28 mouse cellular contexts compared by ENCODE assay signal in genomic region chr7:136120930-136121329, GRCm38 (mm10).
DNase-seq lines count a peak whose midpoint lies in the region; ATAC-seq and TF ChIP-seq lines count a peak whose summit lies in the region.
"Had no signal": no experiment of that assay in that cellular context is flagged by ENCODE, and none has a peak within 500 bp of the region (broad histone marks: within the 10 kb centered on the region; RNA-seq: fewer than 3 reads in every experiment).

No protein-coding gene starts in this region.

- no peak for TF ChIP-seq CTCF in kidney, adult 2 months (conservative IDR thresholded peaks at IDR 0.05; ENCODE audit: insufficient read depth, insufficient read length, low read depth, low read length)

- no peak overlapping the region for H3K4me2 ChIP-seq in kidney, embryonic 16.5 days (replicated peaks; ENCODE audit: low read depth, low read length)
- no peak overlapping the region for H3K4me2 ChIP-seq in limb, embryonic 12.5 days
- H3K4me2 ChIP-seq in intestine, embryonic 15.5 days (replicated peaks), result no peak overlapping the region
- H3K4me2 ChIP-seq: embryonic facial prominence, embryonic 13.5 days; forebrain, embryonic 12.5 days; forebrain, embryonic 15.5 days; heart, embryonic 12.5 days; heart, embryonic 15.5 days; hindbrain, embryonic 13.5 days had no signal

- H3K27me3 ChIP-seq in kidney, embryonic 16.5 days (ENCODE audit: insufficient read depth, low read length), result no peaks in the 10 kb centered on the region
- H3K27me3 ChIP-seq in kidney, adult 2 months (replicated peaks; ENCODE audit: control insufficient read depth, insufficient read depth, low read length), result no peaks in the 10 kb centered on the region
- H3K27me3 ChIP-seq in limb, embryonic 12.5 days, result no peaks in the 10 kb centered on the region
- H3K27me3 ChIP-seq in intestine, embryonic 15.5 days (replicated peaks), result no peaks in the 10 kb centered on the region
- H3K27me3 ChIP-seq: embryonic facial prominence, embryonic 13.5 days; forebrain, embryonic 15.5 days; heart, embryonic 15.5 days; hindbrain, embryonic 13.5 days had no signal

- no peak for TF ChIP-seq POLR2A in kidney, adult 2 months (IDR thresholded peaks at IDR 0.05; ENCODE audit: low read depth, low read length)

- no peak overlapping the region for H3K27ac ChIP-seq in kidney, embryonic 16.5 days (ENCODE audit: low read length)
- no peak overlapping the region for H3K27ac ChIP-seq in kidney, adult 2 months (ENCODE audit: insufficient read depth, low read depth, low read length)
- 0 out of 2 replicates have a peak overlapping the region, but pooled peaks have one; percentile 59 for H3K27ac ChIP-seq in limb, embryonic 12.5 days
- no peak overlapping the region for H3K27ac ChIP-seq in intestine, embryonic 15.5 days
- H3K27ac ChIP-seq: embryonic facial prominence, embryonic 10.5 days; embryonic facial prominence, embryonic 13.5 days; forebrain, embryonic 12.5 days; forebrain, embryonic 15.5 days; heart, embryonic 15.5 days; hindbrain, embryonic 10.5 days; hindbrain, embryonic 13.5 days had no signal

- no peaks in the 10 kb centered on the region for H3K36me3 ChIP-seq in kidney, embryonic 16.5 days (ENCODE audit: insufficient read depth, low read length)
- H3K36me3 ChIP-seq in kidney, adult 2 months (ENCODE audit: control insufficient read depth, insufficient read depth, low read length), result no peaks in the 10 kb centered on the region
- no peaks in the 10 kb centered on the region for H3K36me3 ChIP-seq in limb, embryonic 12.5 days
- H3K36me3 ChIP-seq in intestine, embryonic 15.5 days, result no peaks in the 10 kb centered on the region
- H3K36me3 ChIP-seq: embryonic facial prominence, embryonic 10.5 days; embryonic facial prominence, embryonic 13.5 days; forebrain, embryonic 12.5 days; forebrain, embryonic 15.5 days; heart, embryonic 12.5 days; heart, embryonic 15.5 days; hindbrain, embryonic 10.5 days; hindbrain, embryonic 13.5 days had no signal

- peak; percentile 21 for DNase-seq in embryo, embryonic 10.5 days (ENCODE audit: low spot score)
- no peak for DNase-seq in embryo, embryonic 9.5 days (ENCODE audit: extremely low spot score)
- DNase-seq in kidney, adult 2 months, result no peak
- DNase-seq in hindlimb bud, embryonic 11.5 days (ENCODE audit: extremely low spot score, low read depth, low spot score), result peak; percentile 53
- no peak for DNase-seq in layer of hippocampus, postnatal 10 days (ENCODE audit: low spot score in 2 of 2)
- DNase-seq: adrenal gland, postnatal 10 days; adrenal gland, postnatal 36 days; cerebellum, adult 18-20 months; cerebellum, adult 9-11 months; cerebellum, postnatal 25 days; gastrocnemius, postnatal 10 days; gastrocnemius, postnatal 36 days; heart, postnatal 10 days; heart, postnatal 36 days had no signal

- no peak overlapping the region for H3K9ac ChIP-seq in kidney, embryonic 16.5 days (replicated peaks; ENCODE audit: low read length)
- H3K9ac ChIP-seq in limb, embryonic 12.5 days (replicated peaks), result no peak overlapping the region
- no peak overlapping the region for H3K9ac ChIP-seq in intestine, embryonic 15.5 days
- H3K9ac ChIP-seq: embryonic facial prominence, embryonic 13.5 days; forebrain, embryonic 12.5 days; forebrain, embryonic 15.5 days; heart, embryonic 12.5 days; heart, embryonic 15.5 days; hindbrain, embryonic 13.5 days had no signal

- WGBS in kidney, embryonic 16.5 days, result 10% methylated on average over 7 of the region's 7 CpGs
- WGBS in kidney, adult 2 months, result 34% methylated on average over 7 of the region's 7 CpGs
- WGBS in limb, embryonic 12.5 days, result 14% methylated on average over 7 of the region's 7 CpGs
- WGBS in intestine, embryonic 15.5 days, result 40% methylated on average over 7 of the region's 7 CpGs

- H3K4me3 ChIP-seq in kidney, embryonic 16.5 days (ENCODE audit: low read length), result no peak overlapping the region
- H3K4me3 ChIP-seq in kidney, adult 2 months (ENCODE audit: insufficient read depth, low read depth, low read length), result no peak overlapping the region
- H3K4me3 ChIP-seq in limb, embryonic 12.5 days (replicated peaks), result no peak overlapping the region
- H3K4me3 ChIP-seq in intestine, embryonic 15.5 days (replicated peaks), result no peak overlapping the region
- H3K4me3 ChIP-seq: embryonic facial prominence, embryonic 10.5 days; embryonic facial prominence, embryonic 13.5 days; erythroblast, embryonic 14.5 days; forebrain, embryonic 12.5 days; forebrain, embryonic 15.5 days; heart, embryonic 12.5 days; heart, embryonic 15.5 days; hindbrain, embryonic 10.5 days; hindbrain, embryonic 13.5 days had no signal

- peak; percentile 27; the same call in 1 of the 2 replicates for ATAC-seq in kidney, embryonic 16.5 days (ENCODE audit: low FRiP score, low TSS enrichment)
- no peak for ATAC-seq in limb, embryonic 12.5 days (ENCODE audit: insufficient number of reproducible peaks, insufficient read depth, low FRiP score, low TSS enrichment, low read depth)
- ATAC-seq in intestine, embryonic 15.5 days, result no peak
- ATAC-seq: forebrain, embryonic 15.5 days; hindbrain, embryonic 16.5 days; inflammation-experienced regulatory T-cells, adult 6 months had no signal

- H3K4me1 ChIP-seq in kidney, embryonic 16.5 days (ENCODE audit: insufficient read depth, low read length), result peaks cover 16% of the 10 kb centered on the region
- no peaks in the 10 kb centered on the region for H3K4me1 ChIP-seq in kidney, adult 2 months (ENCODE audit: control insufficient read depth, insufficient read depth, low read length)
- H3K4me1 ChIP-seq in limb, embryonic 12.5 days (replicated peaks), result peaks cover 34% of the 10 kb centered on the region
- H3K4me1 ChIP-seq in intestine, embryonic 15.5 days (replicated peaks), result no peaks in the 10 kb centered on the region
- H3K4me1 ChIP-seq: embryonic facial prominence, embryonic 13.5 days; forebrain, embryonic 15.5 days; heart, embryonic 15.5 days; hindbrain, embryonic 10.5 days; hindbrain, embryonic 13.5 days had no signal

- no peaks in the 10 kb centered on the region for H3K9me3 ChIP-seq in kidney, embryonic 16.5 days (ENCODE audit: low read length)
- no peaks in the 10 kb centered on the region for H3K9me3 ChIP-seq in limb, embryonic 12.5 days
- no peaks in the 10 kb centered on the region for H3K9me3 ChIP-seq in intestine, embryonic 15.5 days
- H3K9me3 ChIP-seq: embryonic facial prominence, embryonic 10.5 days; embryonic facial prominence, embryonic 13.5 days; forebrain, embryonic 12.5 days; forebrain, embryonic 15.5 days; heart, embryonic 12.5 days; heart, embryonic 15.5 days; hindbrain, embryonic 10.5 days; hindbrain, embryonic 13.5 days had no signal

Comparison
In these comparisons a context has a peak if more than half of its experiments do, and no peak if none do; other contexts are left out.
1. DNase-seq: peak in embryo, embryonic 10.5 days (single experiment) and hindlimb bud, embryonic 11.5 days (single experiment); none in embryo, embryonic 9.5 days (single experiment), kidney, adult 2 months (single experiment) and layer of hippocampus, postnatal 10 days (0 of 2).